8 mouse cellular contexts compared by ENCODE assay signal in genomic region chr13:36734731-36735571, GRCm38 (mm10). TPM values are rescaled to one million over a fixed set of nuclear protein-coding genes. Genes with fewer than 3 reads are reported as not detected.
A peak's percentile ranks its signal among the peaks of the same experiment; 100 is the strongest.
DNase-seq lines count a peak whose midpoint lies in the region; ATAC-seq and TF ChIP-seq lines count a peak whose summit lies in the region.

TSS of gene Nrn1 (minus strand) at chr13:36735131.

- no peaks in the 10 kb centered on the region for H3K9me3 ChIP-seq in lung, embryonic 14.5 days (ENCODE audit: low read depth, low read length)
- no peaks in the 10 kb centered on the region for H3K9me3 ChIP-seq in forebrain, embryonic 10.5 days
- H3K9me3 ChIP-seq in intestine, postnatal 0 days (ENCODE audit: control insufficient read depth), result no peaks in the 10 kb centered on the region
- H3K9me3 ChIP-seq in midbrain, embryonic 10.5 days (replicated peaks), result no peaks in the 10 kb centered on the region
- H3K9me3 ChIP-seq in stomach, embryonic 16.5 days (replicated peaks; ENCODE audit: control insufficient read depth, low read length), result no peaks in the 10 kb centered on the region

- TF ChIP-seq POLR2A in brain, embryonic 14.5 days (IDR thresholded peaks at IDR 0.05; ENCODE audit: borderline replicate concordance, extremely low read depth, insufficient read depth, insufficient read length, poor library complexity, severe bottlenecking), result no peak

- ATAC-seq in lung, embryonic 14.5 days (ENCODE audit: insufficient read depth), result no peak
- ATAC-seq in intestine, postnatal 0 days, result peak; percentile 39; the same call in 1 of the 2 replicates
- ATAC-seq in stomach, embryonic 16.5 days (ENCODE audit: insufficient read depth, low FRiP score), result no peak
- no peak for ATAC-seq in megakaryocyte progenitor cell, adult 5-6 weeks (replicated peaks; ENCODE audit: poor library complexity)

- no peak within 1 kb of the TSS for H3K27ac ChIP-seq in lung, embryonic 14.5 days (ENCODE audit: low read depth)
- peak within 1 kb of the TSS; percentile 75 for H3K27ac ChIP-seq in forebrain, embryonic 10.5 days
- peak within 1 kb of the TSS; percentile 76 for H3K27ac ChIP-seq in intestine, postnatal 0 days (ENCODE audit: low read depth, low read length)
- peak within 1 kb of the TSS; percentile 82 for H3K27ac ChIP-seq in midbrain, embryonic 10.5 days (replicated peaks)
- no peak within 1 kb of the TSS for H3K27ac ChIP-seq in stomach, embryonic 16.5 days (ENCODE audit: low read length)

- peak within 1 kb of the TSS; percentile 66 for H3K4me2 ChIP-seq in lung, embryonic 14.5 days
- peak within 1 kb of the TSS; percentile 85 for H3K4me2 ChIP-seq in intestine, postnatal 0 days (replicated peaks; ENCODE audit: low read depth)
- H3K4me2 ChIP-seq in stomach, embryonic 16.5 days (ENCODE audit: low read depth, low read length), result peak within 1 kb of the TSS; percentile 74

- 0 out of 2 replicates have a peak, but pooled peaks cover 3% of the 10 kb centered on the region for H3K4me1 ChIP-seq in lung, embryonic 14.5 days (ENCODE audit: insufficient read depth)
- peaks cover 53% of the 10 kb centered on the region for H3K4me1 ChIP-seq in forebrain, embryonic 10.5 days
- H3K4me1 ChIP-seq in intestine, postnatal 0 days (replicated peaks; ENCODE audit: control insufficient read depth, insufficient read depth, low read length), result no peaks in the 10 kb centered on the region
- H3K4me1 ChIP-seq in midbrain, embryonic 10.5 days, result peaks cover 45% of the 10 kb centered on the region
- H3K4me1 ChIP-seq in stomach, embryonic 16.5 days (ENCODE audit: control insufficient read depth, insufficient read depth, low read length), result peaks cover 14% of the 10 kb centered on the region

- DNase-seq in lung, embryonic 14.5 days, result no peak
- no peak for DNase-seq in lung, adult 18-20 months
- DNase-seq in brain, embryonic 14.5 days (ENCODE audit: low read depth), result peak; percentile 80
- DNase-seq in forebrain, embryonic 10.5 days (ENCODE audit: extremely low spot score, low spot score), result peak; percentile 44
- DNase-seq in midbrain, embryonic 10.5 days (ENCODE audit: low spot score), result peak; percentile 55

- WGBS in lung, embryonic 14.5 days, result under 1% methylated on average over 50 of the region's 50 CpGs
- under 1% methylated on average over 50 of the region's 50 CpGs for WGBS in forebrain, embryonic 10.5 days
- WGBS in intestine, postnatal 0 days, result under 1% methylated on average over 49 of the region's 50 CpGs
- under 1% methylated on average over 48 of the region's 50 CpGs for WGBS in midbrain, embryonic 10.5 days
- under 1% methylated on average over 50 of the region's 50 CpGs for WGBS in stomach, embryonic 16.5 days

- peaks cover 68% of the 10 kb centered on the region for H3K27me3 ChIP-seq in lung, embryonic 14.5 days (ENCODE audit: insufficient read depth, low read length)
- H3K27me3 ChIP-seq in forebrain, embryonic 10.5 days (ENCODE audit: poor library complexity, severe bottlenecking), result peaks cover 77% of the 10 kb centered on the region
- peaks cover 29% of the 10 kb centered on the region for H3K27me3 ChIP-seq in intestine, postnatal 0 days (replicated peaks; ENCODE audit: control insufficient read depth, insufficient read depth, low read length)
- peaks cover 81% of the 10 kb centered on the region for H3K27me3 ChIP-seq in midbrain, embryonic 10.5 days (ENCODE audit: low read depth, poor library complexity, severe bottlenecking)
- peaks cover 52% of the 10 kb centered on the region for H3K27me3 ChIP-seq in stomach, embryonic 16.5 days (ENCODE audit: control insufficient read depth, insufficient read depth, low read length)

- H3K36me3 ChIP-seq in lung, embryonic 14.5 days (ENCODE audit: insufficient read depth), result no peaks in the 10 kb centered on the region
- H3K36me3 ChIP-seq in forebrain, embryonic 10.5 days (replicated peaks), result no peaks in the 10 kb centered on the region
- no peaks in the 10 kb centered on the region for H3K36me3 ChIP-seq in intestine, postnatal 0 days (ENCODE audit: control insufficient read depth, insufficient read depth)
- no peaks in the 10 kb centered on the region for H3K36me3 ChIP-seq in midbrain, embryonic 10.5 days
- H3K36me3 ChIP-seq in stomach, embryonic 16.5 days (ENCODE audit: control insufficient read depth, insufficient read depth, low read length), result no peaks in the 10 kb centered on the region

- TF ChIP-seq CTCF in lung, embryonic 14.5 days (IDR thresholded peaks at IDR 0.05; ENCODE audit: low read depth), result no peak
- no peak for TF ChIP-seq CTCF in brain, embryonic 14.5 days (IDR thresholded peaks at IDR 0.05; ENCODE audit: borderline replicate concordance, extremely low read depth, insufficient read depth, insufficient read length)
- no peak for TF ChIP-seq CTCF in intestine, postnatal 0 days (IDR thresholded peaks at IDR 0.05; ENCODE audit: low read depth)

- peak within 1 kb of the TSS; percentile 43 for H3K4me3 ChIP-seq in lung, embryonic 14.5 days (ENCODE audit: low read depth, low read length)
- peak within 1 kb of the TSS; percentile 54 for H3K4me3 ChIP-seq in forebrain, embryonic 10.5 days
- H3K4me3 ChIP-seq in intestine, postnatal 0 days (ENCODE audit: low read depth, low read length), result peak within 1 kb of the TSS; percentile 56
- peak within 1 kb of the TSS; percentile 58 for H3K4me3 ChIP-seq in midbrain, embryonic 10.5 days
- peak within 1 kb of the TSS; percentile 49 for H3K4me3 ChIP-seq in stomach, embryonic 16.5 days (replicated peaks; ENCODE audit: low read length)

- H3K9ac ChIP-seq in lung, embryonic 14.5 days, result peak within 1 kb of the TSS; percentile 1; the same call in 1 of the 2 replicates
- peak within 1 kb of the TSS; percentile 51 for H3K9ac ChIP-seq in intestine, postnatal 0 days (ENCODE audit: low read depth, low read length)
- peak within 1 kb of the TSS; percentile 43; the same call in 1 of the 2 replicates for H3K9ac ChIP-seq in stomach, embryonic 16.5 days (ENCODE audit: low read length)

RNA-seq across cellular contexts. Expression of gene Nrn1, which starts in this region (rescaled TPM):
- 0.12 and 0.42 TPM in 2 replicates for polyA plus RNA-seq in lung, embryonic 14.5 days (2014; fragmentation: Nextera tagmentation; extraction: Ambion mirVana)
- polyA plus RNA-seq in brain, embryonic 14.5 days (2012; rRNA removed), result 67.3 and 67.5 TPM in 2 replicates
- polyA plus RNA-seq in forebrain, embryonic 10.5 days (2016; fragmentation: Nextera tagmentation; extraction: Ambion mirVana), result 6.9 and 10.4 TPM in 2 replicates
- 77.8 and 96.5 TPM in 2 replicates for polyA plus RNA-seq in intestine, postnatal 0 days (2015; fragmentation: Nextera tagmentation; extraction: Ambion mirVana)
- polyA plus RNA-seq in midbrain, embryonic 10.5 days (2016; fragmentation: Nextera tagmentation; extraction: Ambion mirVana), result 13.7 and 23.4 TPM in 2 replicates
- polyA plus RNA-seq in stomach, embryonic 16.5 days (2015; fragmentation: Nextera tagmentation; extraction: Ambion mirVana), result 9.0 and 10.4 TPM in 2 replicates
- total RNA-seq in megakaryocyte progenitor cell, adult 5-6 weeks (2015), result not detected in 2 replicates
- total RNA-seq in megakaryocyte progenitor cell, adult 5-6 weeks (2017), result not detected in 2 replicates

Comparison
In these comparisons a context has a peak if more than half of its experiments do, and no peak if none do; other contexts are left out.
1. DNase-seq: peak in brain, embryonic 14.5 days (single experiment), forebrain, embryonic 10.5 days (single experiment) and midbrain, embryonic 10.5 days (single experiment); none in lung, embryonic 14.5 days (single experiment) and lung, adult 18-20 months (0 of 2).
2. H3K27ac ChIP-seq: peak in forebrain, embryonic 10.5 days (single experiment), intestine, postnatal 0 days (single experiment) and midbrain, embryonic 10.5 days (single experiment); none in lung, embryonic 14.5 days (single experiment) and stomach, embryonic 16.5 days (single experiment).
3. H3K9ac ChIP-seq: peak in every context shown above with its lines; median percentile 51 in intestine, postnatal 0 days; 43 in stomach, embryonic 16.5 days; 1 in lung, embryonic 14.5 days.
4. Peak in every context shown above with its lines, with median percentiles within 50 percentile points of each other: H3K4me2 ChIP-seq and H3K4me3 ChIP-seq.